Mouse (Mus musculus) testis, postnatal 10 days (tissue): Measurements from ENCODE around the gene Rab11b.

Experiments used
- DNase-seq: peaks from one replicate; pipeline ENCODE4 v3.0.0; 2021; ENCODE audit warnings: low spot score

Rab11b gene

DNA sequence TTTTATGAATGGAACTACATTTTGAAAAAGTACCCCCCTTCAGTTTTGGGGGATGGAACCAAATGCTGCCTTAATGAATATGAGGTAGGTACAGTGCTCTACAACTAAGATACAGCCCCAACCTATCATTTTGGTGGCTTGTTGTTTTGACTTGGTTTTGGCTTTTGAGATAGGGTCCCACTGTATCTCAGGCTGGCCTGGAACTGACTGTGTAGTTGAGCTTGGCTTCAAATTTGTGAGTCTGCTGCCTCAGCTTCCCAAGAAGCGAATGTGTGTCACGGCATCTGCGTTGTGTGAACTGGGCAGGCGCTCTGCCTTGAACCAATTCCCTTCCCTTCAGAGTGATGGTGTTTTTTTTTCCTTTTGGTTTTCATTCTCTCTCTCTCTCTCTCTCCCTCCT, 11.3 kb upstream of the Rab11b start:
- DNase-seq, result no peak

DNA sequence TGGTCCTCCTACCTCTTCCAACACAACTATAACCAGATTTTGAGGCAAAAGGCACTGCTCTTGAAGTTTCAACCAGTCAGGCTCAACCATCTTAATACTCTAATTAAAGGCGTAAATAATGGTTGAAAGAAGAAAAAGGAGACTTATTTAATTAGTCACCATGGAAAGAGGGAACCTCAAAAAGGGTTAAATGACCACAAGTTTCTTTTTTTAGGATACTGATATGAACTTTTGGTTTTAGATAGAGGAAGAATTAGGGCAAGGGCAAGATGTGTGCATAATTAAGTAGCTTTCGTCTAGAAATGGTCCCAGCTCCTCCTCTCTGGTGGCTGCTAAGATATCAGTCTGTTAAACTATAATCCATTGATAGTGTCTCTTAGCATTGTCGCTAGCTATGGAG, 6.1 kb upstream of the Rab11b start:
- DNase-seq, result no peak

- DNase-seq, result peak; percentile 99
Observed at GRCm38 (mm10) chr17:33759767-33760254, 519 bp downstream of the Rab11b start.

DNA sequence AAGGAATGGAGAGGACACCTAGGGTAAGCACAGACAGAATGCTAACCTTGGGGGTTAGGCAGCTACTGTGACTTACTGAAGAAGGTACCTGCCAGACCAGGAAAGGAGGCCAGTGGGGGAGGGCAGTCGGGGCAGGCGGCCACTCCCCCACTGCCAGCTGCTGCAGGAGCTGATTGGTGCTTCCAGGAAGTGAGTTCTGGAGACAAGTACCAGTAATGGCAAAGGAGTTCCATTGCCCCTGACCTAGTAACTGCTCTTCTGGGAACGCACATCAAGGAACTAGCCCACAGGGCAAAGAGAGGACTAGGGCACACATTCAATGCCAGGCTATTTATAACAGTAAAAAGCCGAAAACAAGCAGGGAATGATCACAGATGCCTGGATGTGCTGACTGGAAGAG, 3.1 kb downstream of the Rab11b start:
- DNase-seq, result no peak

- no peak for DNase-seq
Observed at GRCm38 (mm10) chr17:33756108-33756790, 4.1 kb downstream of the Rab11b start.

DNA sequence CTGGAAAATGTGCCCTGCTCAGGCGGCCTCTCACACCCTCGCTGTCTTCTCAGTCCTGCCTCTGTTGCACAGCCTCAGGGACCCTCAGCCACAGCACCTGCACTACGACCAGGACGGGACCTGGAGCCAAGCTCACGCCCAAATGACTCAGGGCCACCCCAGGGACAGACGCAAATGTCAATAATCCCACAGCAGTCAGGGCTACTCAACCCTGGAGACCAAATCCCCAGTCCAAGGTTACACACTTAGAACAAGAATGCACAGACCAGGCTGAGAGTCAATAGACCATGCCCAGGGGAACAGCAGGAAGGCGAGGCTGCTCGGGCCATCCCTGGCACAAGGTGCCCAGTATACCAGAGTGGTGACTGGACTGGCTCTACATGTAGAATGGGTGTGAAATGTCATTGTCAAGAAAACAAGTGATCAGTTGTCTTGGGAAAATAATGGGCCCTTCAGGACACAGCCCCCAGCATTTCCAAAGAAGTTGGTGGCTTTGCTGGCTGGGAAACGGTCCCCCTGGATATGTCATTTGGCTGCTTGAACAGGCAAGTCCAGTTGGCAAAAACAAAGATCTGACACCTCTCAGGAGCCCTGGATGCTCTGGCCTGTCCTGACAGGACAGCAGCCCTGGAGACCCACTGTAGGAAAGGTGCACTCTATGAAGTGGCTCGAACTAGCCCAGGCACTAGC, 4.8 kb downstream of the Rab11b start:
- DNase-seq, result no peak

DNA sequence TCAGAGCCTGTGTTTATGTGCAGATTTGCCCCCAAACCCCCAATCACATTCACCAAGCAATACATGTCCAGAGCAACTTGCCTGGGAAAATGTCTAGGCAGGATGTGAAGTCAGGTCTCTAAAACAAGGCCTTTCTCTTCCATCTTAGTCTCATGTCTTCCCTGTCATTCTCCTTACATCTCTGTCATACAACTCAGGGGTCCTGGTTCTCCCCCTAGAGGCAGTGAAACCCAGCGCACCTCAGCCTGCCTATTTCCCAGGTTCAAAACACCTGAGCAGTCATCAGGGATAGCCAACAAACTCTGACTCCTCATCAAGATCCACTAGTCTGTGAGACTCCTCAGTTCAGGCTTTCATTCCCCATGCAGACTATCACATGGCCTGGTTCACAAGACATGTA, 5.7 kb downstream of the Rab11b start:
- DNase-seq, result no peak

DNA sequence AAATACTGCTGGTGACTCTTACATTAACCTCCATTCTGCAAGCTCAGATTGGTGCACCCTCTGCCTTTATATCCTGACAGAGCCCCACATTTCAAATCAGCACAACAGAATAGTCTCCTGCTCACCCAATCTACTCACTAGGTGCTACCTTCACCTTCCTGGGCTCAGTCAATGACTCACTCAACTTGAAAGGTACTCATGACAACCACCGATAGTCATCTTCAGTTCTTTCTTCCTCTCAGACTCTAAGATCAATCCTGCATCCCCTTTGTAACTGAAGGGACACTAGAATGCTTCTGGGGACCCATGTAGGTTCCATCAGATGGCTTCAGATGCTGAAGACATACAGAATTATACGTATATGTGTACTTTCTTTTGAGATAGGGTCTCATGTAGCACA, 8.0 kb downstream of the Rab11b start:
- no peak for DNase-seq

DNA sequence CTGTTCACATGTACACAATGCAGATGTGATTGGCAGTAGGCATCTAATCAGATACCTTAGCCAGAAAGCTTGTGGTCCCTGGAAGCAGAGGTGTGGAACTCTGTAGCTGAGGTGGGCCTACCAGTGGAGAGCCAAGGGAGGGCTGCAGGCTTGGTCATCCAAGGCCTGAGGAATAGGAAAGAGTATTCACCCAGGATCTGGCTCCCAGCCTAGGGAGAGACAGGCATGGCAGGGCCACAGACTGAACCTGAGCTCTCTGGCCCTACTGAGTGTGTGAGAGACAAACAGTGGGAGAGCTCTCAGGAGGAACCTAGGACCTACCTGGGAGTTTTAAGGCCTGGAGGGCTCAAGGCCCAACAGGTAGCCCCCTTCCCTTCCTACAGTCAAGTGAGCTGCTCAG, 9.1 kb downstream of the Rab11b start:
- no peak for DNase-seq

- no peak for DNase-seq
Observed at GRCm38 (mm10) chr17:33749451-33749850, 10.9 kb downstream of the Rab11b start.

- no peak for DNase-seq
Observed at GRCm38 (mm10) chr17:33746011-33746410, 14.3 kb downstream of the Rab11b start.

DNA sequence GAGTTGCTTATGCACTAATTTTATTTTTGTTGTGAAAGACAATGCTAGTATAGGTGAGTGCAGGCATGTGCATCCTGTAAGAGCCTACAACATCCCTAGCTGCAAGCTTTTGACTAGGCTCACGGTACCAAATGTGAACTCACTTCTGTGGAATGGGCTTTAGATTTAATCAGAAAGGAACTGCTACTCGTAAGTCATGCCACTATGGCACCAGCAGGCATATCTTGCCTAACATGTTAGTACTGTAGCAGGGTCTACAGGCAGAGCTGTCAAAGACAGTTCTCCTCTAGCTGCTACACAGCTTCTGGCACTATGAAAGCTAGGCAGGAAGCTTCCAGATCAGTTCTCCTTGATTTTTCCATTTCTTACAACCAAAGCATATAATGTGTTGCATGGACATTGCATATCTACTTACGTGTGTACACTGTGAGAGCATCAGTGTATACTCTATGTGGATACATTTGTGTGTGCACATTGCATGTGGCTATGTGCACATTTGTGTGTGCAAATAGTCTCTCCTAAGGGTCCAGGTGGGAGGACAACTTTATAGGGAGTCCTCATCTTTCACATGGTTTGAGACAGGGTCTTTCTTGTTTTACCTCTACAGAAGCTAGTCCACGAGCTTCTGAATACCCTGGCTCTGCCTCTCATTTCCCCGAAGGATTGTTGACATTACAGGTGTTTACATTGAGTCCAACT, 15.5 kb downstream of the Rab11b start:
- peak; percentile 25 for DNase-seq

DNA sequence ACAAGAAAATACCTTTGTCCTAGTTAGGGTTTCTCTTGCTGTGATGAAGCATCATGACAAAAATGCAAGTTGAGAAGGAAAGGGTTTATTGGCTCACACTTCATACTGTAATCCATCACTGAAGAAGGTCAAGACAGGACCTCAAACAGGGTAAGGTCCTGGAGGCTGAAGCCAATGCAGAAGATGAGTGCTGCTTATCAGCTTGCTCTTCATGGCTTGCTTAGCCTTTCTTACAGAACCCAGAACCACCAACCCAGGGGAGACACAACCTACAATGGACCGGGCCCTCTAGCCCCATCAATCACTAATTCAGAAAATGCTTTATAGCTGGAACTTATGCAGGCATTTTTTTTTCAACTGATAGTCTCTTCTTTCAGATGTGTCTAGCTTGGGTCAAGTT, 17.9 kb downstream of the Rab11b start:
- peak; percentile 12 for DNase-seq

DNA sequence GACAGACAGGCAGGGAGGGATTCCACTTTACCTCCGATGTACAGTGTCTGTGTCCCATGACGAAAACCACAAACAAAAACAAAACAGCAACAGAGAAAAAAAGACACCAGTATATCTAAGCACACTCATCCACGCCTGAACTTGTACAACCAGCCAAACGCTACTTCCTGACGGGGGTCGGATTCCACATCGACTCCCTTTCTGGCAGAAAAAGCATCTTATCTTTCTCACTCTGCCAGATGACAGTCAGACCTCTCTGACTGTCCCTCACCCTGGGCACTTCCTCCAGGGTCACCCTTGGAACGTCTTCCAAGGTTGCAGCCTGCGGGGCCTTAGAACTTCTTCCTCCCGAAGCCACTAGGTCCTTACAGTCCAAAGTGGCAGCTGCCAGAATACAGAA, 26.8 kb downstream of the Rab11b start:
- peak; percentile 32 for DNase-seq

DNA sequence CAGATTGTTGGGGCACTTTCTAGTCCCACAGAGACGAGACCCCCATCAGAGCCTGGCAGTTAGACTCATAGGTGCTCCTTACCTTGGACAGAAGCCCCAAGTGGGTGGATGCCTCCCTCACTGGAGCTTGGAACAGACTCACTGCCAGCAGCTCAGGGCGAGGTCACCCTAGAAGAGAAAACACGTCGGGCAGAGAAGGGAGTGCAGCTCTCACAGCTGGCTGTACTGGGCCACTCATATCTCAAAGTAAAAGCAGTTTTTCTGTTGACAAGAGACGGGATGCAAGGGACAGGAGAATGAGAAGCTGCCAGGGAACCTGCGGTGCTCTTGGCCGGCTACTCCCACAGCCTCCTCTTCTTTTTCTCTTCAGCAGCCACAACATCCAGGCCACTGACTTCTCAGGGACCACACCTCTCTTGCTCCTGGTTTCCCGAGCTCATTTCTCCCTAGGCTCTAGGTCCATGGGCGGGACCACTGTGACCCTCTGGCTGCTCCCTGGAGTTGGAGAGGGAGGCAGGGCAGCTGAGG, 27.7 kb downstream of the Rab11b start:
- DNase-seq, result peak; percentile 52

DNA sequence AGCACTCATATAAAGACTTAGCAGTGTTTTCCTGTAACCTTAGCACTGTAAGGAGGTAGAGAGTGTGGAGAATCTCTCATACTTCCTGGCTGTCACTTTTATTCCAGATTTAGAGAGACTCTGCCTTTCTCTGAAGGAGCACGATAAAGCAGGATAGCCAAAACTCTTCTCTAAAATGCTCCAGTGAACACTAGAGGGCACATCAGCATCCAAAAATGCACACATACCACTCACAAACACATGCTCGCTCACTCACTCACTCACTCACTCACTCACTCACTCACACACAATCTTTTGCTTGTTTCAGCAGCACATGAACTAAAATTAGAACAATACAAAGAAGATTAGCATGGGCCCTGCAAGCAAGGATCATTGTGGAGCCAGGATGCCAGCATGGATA, 31.1 kb downstream of the Rab11b start:
- peak; percentile 29 for DNase-seq

GRCm38 (mm10) chr17:33728396-33728795, 31.9 kb downstream of the Rab11b start:
- peak; percentile 25 for DNase-seq

DNA sequence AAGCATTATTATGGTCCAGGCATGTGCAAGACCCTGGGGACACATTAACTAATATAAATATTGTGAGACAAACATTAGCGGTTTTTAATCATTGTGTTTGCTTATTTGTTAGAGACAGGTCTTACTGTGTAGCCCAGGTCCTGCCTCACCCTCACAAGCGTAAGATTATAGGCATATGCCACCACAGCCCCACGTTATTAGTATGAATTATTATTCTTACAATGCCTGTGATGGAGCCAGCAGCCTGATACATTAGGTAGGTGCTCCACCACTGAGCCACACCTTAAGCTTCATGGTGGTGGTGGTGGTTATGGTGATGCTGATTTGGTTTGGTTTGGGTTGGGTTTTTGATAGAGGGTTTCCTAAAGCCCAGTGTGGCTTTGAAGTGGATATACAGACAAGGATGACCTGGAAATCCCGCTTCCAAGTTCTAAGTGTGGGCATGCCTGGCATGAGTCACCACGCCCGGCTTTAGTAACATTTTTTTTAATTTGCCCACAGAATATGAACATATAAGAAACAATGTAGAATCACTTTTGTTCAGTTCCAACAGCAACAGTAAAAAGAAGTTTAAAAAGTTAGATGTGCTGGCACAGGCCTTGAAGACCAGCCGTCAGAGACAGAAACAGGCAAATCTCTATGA, 40.5 kb downstream of the Rab11b start:
- no peak for DNase-seq

- peak; percentile 34 for DNase-seq
Observed at GRCm38 (mm10) chr17:33718944-33719725, 41.2 kb downstream of the Rab11b start.

GRCm38 (mm10) chr17:33718384-33718881, 41.9 kb downstream of the Rab11b start, which contains the start of gene March2:
March2 (minus strand) TSS chr17:33718670.
- DNase-seq, result peak; percentile 99

- DNase-seq, result no peak
Observed at GRCm38 (mm10) chr17:33717982-33718381, 42.3 kb downstream of the Rab11b start.
